Mouse (Mus musculus) liver, embryonic 14.5 days (tissue): ENCODE measurements at regions not wholly inside any gene's neighbourhood (a gene's known extent, or its start where the extent isn't known, plus 50 kb on each side); places are given as distances from the start of the nearest gene placed in this dataset.

Experiments
- CTCF ChIP-seq: IDR thresholded peaks from 2 replicates; pipeline ENCODE4 v1.5.1; 2016; ENCODE audit warnings: antibody characterized with exemption, low read depth, control low read depth
- EP300 ChIP-seq: IDR thresholded peaks from 2 replicates; pipeline ENCODE4 v1.6.1; 2016; ENCODE audit warnings: antibody characterized with exemption, low read depth

DNA sequence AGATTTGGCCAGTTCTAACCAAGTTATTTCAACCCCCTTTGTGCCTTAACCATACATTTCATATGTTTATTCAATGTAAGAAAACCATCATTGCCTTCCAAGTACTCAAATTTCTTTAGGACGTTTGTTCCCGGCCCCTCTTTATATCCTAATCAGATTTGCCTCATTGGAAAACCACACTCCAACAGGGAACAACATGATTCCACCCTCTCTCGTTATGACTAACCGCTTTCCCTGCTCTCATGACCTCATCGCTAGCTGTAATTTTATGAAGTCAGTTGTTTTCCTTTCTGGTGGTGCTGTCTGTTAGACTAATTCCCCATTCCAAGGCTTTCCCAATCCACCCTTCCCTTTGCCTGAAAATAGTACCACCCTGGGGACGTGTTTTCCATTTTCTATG, 165.0 kb downstream of the Plod2 start:
- TF ChIP-seq CTCF (no peak), EP300 (no peak)
